Mouse (Mus musculus): ENCODE measurements at regions not wholly inside any gene's neighbourhood (a gene's known extent, or its start where the extent isn't known, plus 50 kb on each side); places are given as distances from the start of the nearest gene placed in this dataset.

DNA sequence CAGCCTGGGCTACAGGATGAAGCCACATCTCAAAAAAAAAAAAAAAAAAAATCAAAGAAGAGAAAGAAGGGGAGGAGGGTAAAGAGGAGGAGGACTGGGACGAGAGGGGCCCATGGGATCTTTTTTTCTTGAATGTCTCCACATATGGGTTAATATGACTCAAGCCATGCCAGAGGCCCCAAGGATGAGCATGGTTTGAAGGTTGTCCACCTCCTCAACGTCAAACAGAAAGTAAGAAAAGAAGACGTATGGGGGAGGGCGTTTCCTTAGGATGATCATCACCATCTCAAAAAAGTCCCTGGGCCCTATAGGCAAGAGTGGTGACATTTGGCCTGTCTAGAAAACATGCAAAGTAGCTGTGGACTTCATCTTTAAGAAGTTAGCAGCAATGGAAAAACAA lies 643.9 kb upstream of the Gm10131 start:
- no peak for TF ChIP-seq CHD2 (IDR thresholded peaks at IDR 0.05; ENCODE audit: low read depth, low read length)
- TF ChIP-seq HCFC1 (IDR thresholded peaks at IDR 0.05; ENCODE audit: borderline replicate concordance, insufficient read depth, low read length), result no peak
- TF ChIP-seq MAFK (IDR thresholded peaks at IDR 0.05; ENCODE audit: insufficient read depth, low read depth, low read length), result no peak

Measured in ES-E14 (cell line).